Mouse (Mus musculus): ENCODE measurements around the gene Plg. TPM values are rescaled to one million over a fixed set of nuclear protein-coding genes. Genes with fewer than 3 reads are reported as not detected.

Gene Plg
- 355 and 417 TPM in 2 replicates for polyA plus RNA-seq (2015; fragmentation: Nextera tagmentation; extraction: Ambion mirVana)

GRCm38 (mm10) chr17:12377981-12378705, at the start of gene Plg:
TSS of gene Plg (plus strand) at chr17:12378608.
- Histone ChIP-seq H3K4me2 (peak within 1 kb of the TSS; percentile 19), H3K27me3 (no peaks in the 10 kb centered on the region)
- peak; percentile 84 for ATAC-seq (ENCODE audit: insufficient read depth)

DNA sequence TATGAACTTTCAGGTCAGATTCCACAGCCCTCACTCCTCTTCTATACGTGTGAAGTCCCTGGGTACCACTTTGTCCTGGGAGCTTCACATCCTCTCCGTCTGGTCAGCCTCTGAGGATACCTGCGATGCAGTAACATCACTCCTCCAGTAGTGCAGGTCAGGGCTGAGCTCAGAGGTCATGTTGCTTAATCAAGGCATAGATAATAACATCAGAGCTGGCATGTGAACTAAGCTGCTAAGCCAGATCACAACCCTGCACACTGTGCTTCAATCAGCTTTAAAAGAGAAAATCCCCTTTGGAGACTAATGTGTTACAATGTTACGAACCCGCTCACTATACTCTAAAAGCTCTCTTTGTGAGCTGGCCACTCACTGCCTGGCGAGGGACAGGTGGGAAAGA, 43.3 kb upstream of the Plg start:
- WGBS (ENCODE audit: insufficient replicate concordance), result 53% methylated on average over 6 of the region's 6 CpGs
- ATAC-seq (ENCODE audit: insufficient read depth), result no peak

More at GRCm38 (mm10) chr17:12377981-12378705, at the start of gene Plg:
- Histone ChIP-seq H3K9ac (no peak within 1 kb of the TSS), H3K27ac (replicated peaks) (peak within 1 kb of the TSS; percentile 71), H3K4me1 (replicated peaks) (peaks cover 21% of the 10 kb centered on the region), H3K36me3 (replicated peaks) (no peaks in the 10 kb centered on the region), H3K4me3 (replicated peaks) (peak within 1 kb of the TSS; percentile 47), H3K9me3 (replicated peaks) (no peaks in the 10 kb centered on the region)
- WGBS (ENCODE audit: insufficient replicate concordance), result 55% methylated on average over 11 of the region's 11 CpGs

GRCm38 (mm10) chr17:12336073-12336868, 42.1 kb upstream of the Plg start:
- H3K36me3 ChIP-seq (replicated peaks), result no peaks in the 10 kb centered on the region
- H3K4me2 ChIP-seq, result no peak overlapping the region
- no peak overlapping the region for H3K4me3 ChIP-seq (replicated peaks)
- H3K27ac ChIP-seq (replicated peaks), result no peak overlapping the region
- no peaks in the 10 kb centered on the region for H3K4me1 ChIP-seq (replicated peaks)
- H3K27me3 ChIP-seq, result peaks cover 6% of the 10 kb centered on the region; the same call in 1 of the 2 replicates
- H3K9me3 ChIP-seq (replicated peaks), result no peaks in the 10 kb centered on the region
- ATAC-seq (ENCODE audit: insufficient read depth), result no peak
- H3K9ac ChIP-seq, result no peak overlapping the region
- 66% methylated on average over 19 of the region's 19 CpGs for WGBS (ENCODE audit: insufficient replicate concordance)

More for the DNA sequence above, 43.3 kb upstream of the Plg start:
- no peaks in the 10 kb centered on the region for H3K9me3 ChIP-seq (replicated peaks)
- H3K4me2 ChIP-seq, result no peak overlapping the region
- no peak overlapping the region for H3K27ac ChIP-seq (replicated peaks)
- no peak overlapping the region for H3K9ac ChIP-seq
- peaks cover 3% of the 10 kb centered on the region; the same call in 1 of the 2 replicates for H3K27me3 ChIP-seq
- H3K4me3 ChIP-seq (replicated peaks), result no peak overlapping the region
- H3K4me1 ChIP-seq (replicated peaks), result no peaks in the 10 kb centered on the region
- H3K36me3 ChIP-seq (replicated peaks), result no peaks in the 10 kb centered on the region

GRCm38 (mm10) chr17:12337156-12337555, 41.3 kb upstream of the Plg start:
- no peak overlapping the region for H3K4me3 ChIP-seq (replicated peaks)
- H3K27me3 ChIP-seq, result peaks cover 6% of the 10 kb centered on the region; the same call in 1 of the 2 replicates
- ATAC-seq (ENCODE audit: insufficient read depth), result no peak
- no peaks in the 10 kb centered on the region for H3K36me3 ChIP-seq (replicated peaks)
- 68% methylated on average over 4 of the region's 4 CpGs for WGBS (ENCODE audit: insufficient replicate concordance)
- H3K9ac ChIP-seq, result no peak overlapping the region
- no peak overlapping the region for H3K4me2 ChIP-seq
- no peaks in the 10 kb centered on the region for H3K4me1 ChIP-seq (replicated peaks)
- no peak overlapping the region for H3K27ac ChIP-seq (replicated peaks)
- no peaks in the 10 kb centered on the region for H3K9me3 ChIP-seq (replicated peaks)

GRCm38 (mm10) chr17:12343702-12344376, 34.6 kb upstream of the Plg start:
- H3K4me1 ChIP-seq (replicated peaks), result no peaks in the 10 kb centered on the region
- WGBS (ENCODE audit: insufficient replicate concordance), result 69% methylated on average over 9 of the region's 9 CpGs
- H3K9ac ChIP-seq, result no peak overlapping the region
- no peaks in the 10 kb centered on the region for H3K9me3 ChIP-seq (replicated peaks)
- no peak overlapping the region for H3K4me3 ChIP-seq (replicated peaks)
- no peak overlapping the region for H3K4me2 ChIP-seq
- H3K27me3 ChIP-seq, result 0 out of 2 replicates have a peak, but pooled peaks cover 3% of the 10 kb centered on the region
- H3K27ac ChIP-seq (replicated peaks), result no peak overlapping the region
- ATAC-seq (ENCODE audit: insufficient read depth), result no peak
- no peaks in the 10 kb centered on the region for H3K36me3 ChIP-seq (replicated peaks)

DNA sequence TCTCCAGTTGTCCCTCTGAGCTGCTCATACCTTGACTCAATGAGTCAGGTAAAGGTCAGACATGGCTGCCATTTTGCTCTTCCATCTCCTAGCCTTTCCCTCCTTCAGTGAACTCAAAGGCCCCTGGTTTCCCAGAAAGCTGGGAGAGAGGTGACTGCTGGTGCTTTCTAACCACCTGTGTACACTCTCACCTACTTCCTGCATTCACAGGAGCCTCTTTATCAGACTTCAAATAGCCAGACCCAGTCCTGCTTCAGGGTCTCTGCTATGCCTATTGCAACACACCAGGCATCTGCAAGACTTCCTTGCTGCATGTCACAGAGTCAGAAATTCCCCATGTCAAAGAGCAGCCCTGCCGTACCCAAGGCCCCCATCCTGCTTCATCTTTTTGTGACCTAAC, 30.9 kb upstream of the Plg start:
- 54% methylated on average over 1 of the region's 1 CpGs for WGBS (ENCODE audit: insufficient replicate concordance)
- Histone ChIP-seq H3K4me1 (replicated peaks) (no peaks in the 10 kb centered on the region), H3K36me3 (replicated peaks) (no peaks in the 10 kb centered on the region), H3K4me2 (no peak overlapping the region), H3K4me3 (replicated peaks) (no peak overlapping the region), H3K27ac (replicated peaks) (no peak overlapping the region), H3K9ac (no peak overlapping the region), H3K27me3 (no peaks in the 10 kb centered on the region), H3K9me3 (replicated peaks) (no peaks in the 10 kb centered on the region)
- no peak for ATAC-seq (ENCODE audit: insufficient read depth)

- no peak for ATAC-seq (ENCODE audit: insufficient read depth)
- H3K4me1 ChIP-seq (replicated peaks), result no peaks in the 10 kb centered on the region
- WGBS (ENCODE audit: insufficient replicate concordance), result 55% methylated on average over 6 of the region's 6 CpGs
Measured at GRCm38 (mm10) chr17:12351564-12351963, 26.8 kb upstream of the Plg start.

GRCm38 (mm10) chr17:12352781-12353180, 25.6 kb upstream of the Plg start:
- no peak overlapping the region for H3K9ac ChIP-seq
- no peak overlapping the region for H3K4me3 ChIP-seq (replicated peaks)
- H3K4me2 ChIP-seq, result no peak overlapping the region
- no peaks in the 10 kb centered on the region for H3K36me3 ChIP-seq (replicated peaks)
- WGBS (ENCODE audit: insufficient replicate concordance), result 14% methylated on average over 1 of the region's 1 CpGs
- no peaks in the 10 kb centered on the region for H3K9me3 ChIP-seq (replicated peaks)
- no peak for ATAC-seq (ENCODE audit: insufficient read depth)
- no peak overlapping the region for H3K27ac ChIP-seq (replicated peaks)
- no peaks in the 10 kb centered on the region for H3K4me1 ChIP-seq (replicated peaks)
- no peaks in the 10 kb centered on the region for H3K27me3 ChIP-seq

More at GRCm38 (mm10) chr17:12351564-12351963, 26.8 kb upstream of the Plg start:
- Histone ChIP-seq H3K9ac (no peak overlapping the region), H3K27ac (replicated peaks) (no peak overlapping the region), H3K36me3 (replicated peaks) (no peaks in the 10 kb centered on the region), H3K4me3 (replicated peaks) (no peak overlapping the region), H3K4me2 (no peak overlapping the region), H3K9me3 (replicated peaks) (no peaks in the 10 kb centered on the region), H3K27me3 (no peaks in the 10 kb centered on the region)

GRCm38 (mm10) chr17:12359876-12360275, 18.5 kb upstream of the Plg start:
- no peaks in the 10 kb centered on the region for H3K9me3 ChIP-seq (replicated peaks)
- H3K36me3 ChIP-seq (replicated peaks), result no peaks in the 10 kb centered on the region
- no peak overlapping the region for H3K4me2 ChIP-seq
- H3K27ac ChIP-seq (replicated peaks), result no peak overlapping the region
- no peak overlapping the region for H3K4me3 ChIP-seq (replicated peaks)
- no peak overlapping the region for H3K9ac ChIP-seq
- no peaks in the 10 kb centered on the region for H3K4me1 ChIP-seq (replicated peaks)
- WGBS (ENCODE audit: insufficient replicate concordance), result 69% methylated on average over 15 of the region's 15 CpGs
- H3K27me3 ChIP-seq, result no peaks in the 10 kb centered on the region
- no peak for ATAC-seq (ENCODE audit: insufficient read depth)

- Histone ChIP-seq H3K9ac (no peak overlapping the region), H3K9me3 (replicated peaks) (no peaks in the 10 kb centered on the region), H3K27ac (replicated peaks) (no peak overlapping the region), H3K36me3 (replicated peaks) (no peaks in the 10 kb centered on the region), H3K4me2 (no peak overlapping the region), H3K4me3 (replicated peaks) (no peak overlapping the region), H3K4me1 (replicated peaks) (no peaks in the 10 kb centered on the region), H3K27me3 (no peaks in the 10 kb centered on the region)
- WGBS (ENCODE audit: insufficient replicate concordance), result 55% methylated on average over 11 of the region's 11 CpGs
- no peak for ATAC-seq (ENCODE audit: insufficient read depth)
Measured at GRCm38 (mm10) chr17:12363601-12364425, 14.6 kb upstream of the Plg start.
